Mouse (Mus musculus): ENCODE measurements at regions not wholly inside any gene's neighbourhood (a gene's known extent, or its start where the extent isn't known, plus 50 kb on each side); places are given as distances from the start of the nearest gene placed in this dataset.

DNA sequence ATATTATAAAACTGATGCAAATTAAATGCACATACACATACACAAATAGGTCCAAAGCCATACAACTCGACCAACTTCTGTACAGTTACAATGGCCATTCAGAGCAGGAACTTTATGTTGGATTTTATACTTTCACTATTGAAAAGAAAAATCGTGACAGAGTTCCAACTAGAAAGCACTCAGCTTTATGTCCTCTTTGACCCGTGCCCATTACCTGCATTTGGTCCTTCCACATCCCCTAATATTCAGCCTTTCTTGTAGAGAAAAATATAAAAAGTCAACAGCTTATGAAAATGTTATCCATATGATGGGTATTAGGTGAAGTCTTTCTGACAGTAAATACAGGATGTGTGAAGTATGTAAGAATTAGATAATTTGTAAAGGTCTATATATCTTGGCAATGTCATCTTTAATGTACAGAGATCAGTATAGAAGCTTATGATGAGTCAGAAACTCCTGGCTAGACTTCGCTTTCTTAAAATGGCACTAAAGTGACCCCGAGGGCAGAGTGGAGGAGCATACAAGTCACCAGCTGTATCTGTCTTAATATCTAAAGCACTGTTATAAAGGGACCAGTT lies 252.2 kb upstream of the Prdm1 start:
- TF ChIP-seq POLR2A (IDR thresholded peaks at IDR 0.05; ENCODE audit: low read depth, low read length): no peak
- TF ChIP-seq TCF12 (IDR thresholded peaks at IDR 0.05; ENCODE audit: low read depth, low read length): no peak

Data from CH12.LX (cell line).